Mouse (Mus musculus) ES-E14 (cell line): ENCODE results near the gene Rad51. TPM values are rescaled to one million over a fixed set of nuclear protein-coding genes. Genes with fewer than 3 reads are reported as not detected.

Experiments
- DNase-seq: peaks from one replicate; pipeline ENCODE4 v3.0.0-alpha.2; 2013; ENCODE audit warnings: low read depth, low spot score
- H3K27ac ChIP-seq: 2 replicates; pipeline ENCODE4 v1.5.1; 2012; ENCODE audit warnings: low read depth, mild to moderate bottlenecking, low read length, moderate library complexity, mixed read lengths; ENCODE audit not compliant: poor library complexity, insufficient read depth, severe bottlenecking
- H3K36me3 ChIP-seq: 2 replicates; pipeline ENCODE4 v1.6.1; 2012; ENCODE audit warnings: mild to moderate bottlenecking, low read length, moderate library complexity, mixed read lengths; ENCODE audit not compliant: control insufficient read depth, poor library complexity, insufficient read depth, severe bottlenecking
- H3K4me1 ChIP-seq, 2 experiments: fragments of 150-350 bp in 1 of 2; sonication (generic) in 1 of 2; 2 replicates each; pipeline ENCODE4 v1.6.1; 2012; ENCODE audit warnings: low read length in 2 of 2, mild to moderate bottlenecking in 1 of 2, mixed read lengths in 1 of 2; ENCODE audit not compliant: control insufficient read depth in 2 of 2, insufficient read depth in 2 of 2, poor library complexity in 1 of 2
- H3K4me3 ChIP-seq, 2 experiments: fragments of 150-350 bp in 1 of 2; sonication (generic) in 1 of 2; 2 replicates each; pipeline ENCODE4 v1.5.1; 2012; ENCODE audit warnings: low read length in 2 of 2, low read depth in 1 of 2, mild to moderate bottlenecking in 1 of 2, mixed read lengths in 1 of 2; ENCODE audit not compliant: insufficient read depth in 1 of 2, poor library complexity in 1 of 2, severe bottlenecking in 1 of 2
- H3K9ac ChIP-seq: 2 replicates; pipeline ENCODE4 v1.6.1; 2012; ENCODE audit warnings: low read depth, mild to moderate bottlenecking, low read length, mixed read lengths; ENCODE audit not compliant: poor library complexity, insufficient read depth, severe bottlenecking
- H3K9me3 ChIP-seq: fragments of 150-350 bp; sonication (generic); 2 replicates; pipeline ENCODE4 v1.6.1; 2012; ENCODE audit warnings: low read depth, mild to moderate bottlenecking, low read length; ENCODE audit not compliant: control insufficient read depth, insufficient read depth
- CHD2 ChIP-seq: IDR thresholded peaks from 2 replicates; pipeline ENCODE4 v1.6.1; 2014; ENCODE audit warnings: mild to moderate bottlenecking, low read depth, low read length, inconsistent platforms
- HCFC1 ChIP-seq: IDR thresholded peaks from 2 replicates; pipeline ENCODE4 v1.6.1; 2012; ENCODE audit warnings: low read length, inconsistent platforms, borderline replicate concordance; ENCODE audit not compliant: insufficient read depth
- MAFK ChIP-seq: IDR thresholded peaks from 2 replicates; pipeline ENCODE4 v1.6.1; 2014; ENCODE audit warnings: mild to moderate bottlenecking, low read depth, low read length, inconsistent platforms; ENCODE audit not compliant: insufficient read depth
- ZC3H11A ChIP-seq: IDR thresholded peaks from 2 replicates; pipeline ENCODE4 v1.6.1; 2012; ENCODE audit warnings: low read depth, mild to moderate bottlenecking, inconsistent platforms, low read length, borderline replicate concordance
- ZNF384 ChIP-seq: IDR thresholded peaks from 2 replicates; pipeline ENCODE4 v1.6.1; 2012; ENCODE audit warnings: low read depth, low read length, inconsistent platforms
- in situ Hi-C, 2 experiments: fragments of 600-800 bp; cut with MboI; formaldehyde crosslinking; loops; one replicate each; pipeline ENCODE4 v1.15.1; 2025; ENCODE audit warnings: low sequenced_read_pairs in 2 of 2, inconsistent platforms in 1 of 2; ENCODE audit not compliant: unreplicated experiment in 2 of 2
- total RNA-seq: library from RNA; depleted of rRNA; stranded (reverse); fragments of 300-350 nt; gene quantifications from 2 replicates; pipeline ENCODE4 v1.2.3, GENCODE M21; 2012

The Rad51 gene
- total RNA-seq, 1 experiment = 42.2 TPM

DNA sequence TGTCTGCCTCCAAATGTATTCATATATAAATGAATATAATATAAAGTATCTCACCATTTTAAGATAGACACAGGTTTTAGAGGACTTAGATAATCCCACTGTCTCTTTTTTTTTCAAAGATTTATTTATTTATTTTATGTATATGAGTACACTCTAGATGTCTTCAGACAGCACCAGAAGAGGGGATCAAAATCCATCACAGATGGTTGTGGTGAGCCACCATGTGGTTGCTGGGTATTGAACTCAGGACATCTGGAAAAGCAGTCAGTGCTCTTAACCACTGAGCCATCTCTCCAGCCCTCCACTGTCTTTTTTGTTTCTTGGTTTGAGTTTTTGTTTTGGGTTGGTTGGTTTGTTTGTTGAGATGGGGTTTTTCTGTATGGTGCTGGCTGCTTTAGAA is 45.2 kb downstream of the Rad51 start:
- H3K9ac ChIP-seq = no peak overlapping the region
- TF ChIP-seq CHD2 (no peak), HCFC1 (no peak), ZNF384 (no peak), MAFK (no peak), ZC3H11A (no peak)
- no peak for DNase-seq
- H3K36me3 ChIP-seq = peaks cover 9% of the 10 kb centered on the region; the same call in 1 of the 2 replicates
- H3K4me1 ChIP-seq = peaks cover 4 to 8% of the 10 kb centered on the region in 2 experiments; a peak in 2 of 4 replicates
- H3K9me3 ChIP-seq = no peaks in the 10 kb centered on the region
- in situ Hi-C loops = no loop called here
- H3K4me3 ChIP-seq = no peak overlapping the region
- H3K27ac ChIP-seq = no peak overlapping the region

DNA sequence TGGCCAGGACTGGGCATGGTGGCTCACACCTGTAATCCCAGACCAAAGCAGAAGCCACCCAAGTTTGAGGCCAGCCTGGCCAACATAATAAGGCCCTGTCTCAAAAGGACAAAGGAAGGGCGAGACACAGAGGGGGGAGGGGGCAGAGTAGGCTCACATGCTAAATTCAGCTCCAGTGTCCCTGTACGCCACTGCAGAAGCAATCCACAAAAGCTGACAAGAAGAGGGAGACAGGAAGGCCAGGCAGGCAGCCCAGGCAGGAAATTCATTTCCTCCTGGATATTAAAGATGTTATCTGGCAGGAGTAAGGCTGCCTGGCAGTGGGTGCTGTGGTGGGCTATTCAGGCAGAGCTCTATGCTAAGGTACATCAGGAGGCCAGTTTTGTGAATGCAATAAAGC is 48.7 kb downstream of the Rad51 start:
- H3K27ac ChIP-seq = no peak overlapping the region
- H3K9me3 ChIP-seq = no peaks in the 10 kb centered on the region
- in situ Hi-C loops = no loop called here
- TF ChIP-seq ZNF384 (no peak), HCFC1 (no peak)
- 0 out of 4 replicates have a peak overlapping the region, but pooled peaks of 1 of the 2 experiments have one; percentile 17 for H3K4me3 ChIP-seq
- H3K36me3 ChIP-seq = no peaks in the 10 kb centered on the region
- H3K9ac ChIP-seq = no peak overlapping the region
- no peak for DNase-seq
- H3K4me1 ChIP-seq = peaks cover 5 to 11% of the 10 kb centered on the region in 2 experiments; a peak in 1 of 4 replicates

DNA sequence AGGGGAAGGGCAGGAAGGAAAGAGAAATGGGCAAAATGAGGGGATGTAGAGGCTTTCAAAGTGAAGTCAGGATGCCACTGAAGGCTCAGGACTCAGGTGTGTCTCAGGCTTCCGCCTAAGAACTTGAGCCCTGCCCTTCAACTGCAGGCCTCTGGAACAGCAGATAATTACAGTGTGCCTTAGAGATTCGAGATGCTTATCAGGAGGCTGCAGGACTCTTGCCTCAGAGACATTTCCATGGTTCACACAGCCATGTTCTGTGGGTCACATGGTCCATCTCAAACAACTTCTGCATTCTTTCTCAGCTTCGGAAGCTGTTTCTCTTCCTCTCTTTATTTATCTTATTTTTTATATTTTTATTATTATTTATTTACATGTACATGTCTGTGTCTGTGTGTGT is 50.5 kb downstream of the Rad51 start:
- Histone ChIP-seq H3K9ac (no peak overlapping the region), H3K9me3 (no peaks in the 10 kb centered on the region)
- in situ Hi-C loops = no loop called here

DNA sequence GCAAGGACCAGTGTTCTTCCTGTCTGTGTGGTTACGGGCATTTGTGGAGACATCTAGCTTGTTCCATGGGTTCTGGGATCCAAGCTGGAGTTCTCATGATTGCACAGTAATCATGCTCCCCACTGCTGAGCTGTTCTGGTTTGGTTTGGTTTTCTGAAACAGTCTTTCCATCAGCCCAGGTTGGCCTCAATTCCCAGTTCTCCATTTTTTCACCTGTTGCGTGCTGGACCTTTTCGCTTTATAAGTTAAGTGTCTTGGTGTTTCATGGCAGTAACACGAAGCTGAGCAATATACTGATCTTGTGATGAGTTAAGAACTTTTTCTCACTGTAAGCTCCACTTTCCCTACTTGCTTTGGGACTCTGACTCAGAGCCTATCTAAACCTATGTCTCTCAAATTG is 51.4 kb downstream of the Rad51 start:
- H3K36me3 ChIP-seq = no peaks in the 10 kb centered on the region
- no peak for TF ChIP-seq MAFK
- TF ChIP-seq ZC3H11A = no peak
- no peak for TF ChIP-seq HCFC1
- TF ChIP-seq ZNF384 = no peak
- no peak for TF ChIP-seq CHD2

More for the DNA sequence above, 50.5 kb downstream of the Rad51 start:
- Histone ChIP-seq H3K4me1 (peaks cover 5 to 14% of the 10 kb centered on the region in 2 experiments; a peak in 1 of 4 replicates), H3K27ac (no peak overlapping the region), H3K4me3 (no peak overlapping the region), H3K36me3 (no peaks in the 10 kb centered on the region)
- no peak for DNase-seq
- TF ChIP-seq ZC3H11A (no peak), HCFC1 (no peak), MAFK (no peak), CHD2 (no peak)

DNA sequence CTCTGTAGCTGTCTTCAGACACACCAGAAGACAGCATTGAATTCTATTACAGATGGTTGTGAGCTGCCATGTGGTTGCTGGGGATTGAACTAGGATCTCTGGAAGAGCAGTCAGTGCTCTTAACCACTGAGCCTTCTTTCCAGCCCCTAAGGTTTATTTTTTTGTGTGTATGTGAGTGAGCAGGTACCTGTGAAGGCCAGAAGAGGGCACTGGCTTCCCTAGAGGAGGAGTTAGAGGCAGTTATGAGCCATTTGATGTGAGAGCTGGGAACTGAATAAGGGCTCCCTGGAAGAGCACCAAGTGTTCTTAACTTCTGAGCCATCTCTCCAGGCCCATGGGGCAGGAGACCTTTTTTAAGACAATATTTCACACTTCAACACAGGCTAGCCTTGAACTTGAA is 52.8 kb downstream of the Rad51 start:
- TF ChIP-seq ZNF384 = 0 out of 2 replicates have a peak, but pooled peaks have one; percentile 23
- no peak for TF ChIP-seq HCFC1
- TF ChIP-seq CHD2 = no peak
- in situ Hi-C loops = no loop called here
- H3K9me3 ChIP-seq = no peaks in the 10 kb centered on the region
- no peak overlapping the region for H3K27ac ChIP-seq
- no peak overlapping the region for H3K4me3 ChIP-seq
- H3K4me1 ChIP-seq = peaks cover 5 to 12% of the 10 kb centered on the region in 2 experiments; a peak in 1 of 4 replicates
- no peak for DNase-seq
- H3K36me3 ChIP-seq = no peaks in the 10 kb centered on the region
- H3K9ac ChIP-seq = no peak overlapping the region

More for the DNA sequence above, 51.4 kb downstream of the Rad51 start:
- H3K9me3 ChIP-seq = no peaks in the 10 kb centered on the region
- no peak overlapping the region for H3K4me3 ChIP-seq
- no peak overlapping the region for H3K9ac ChIP-seq
- DNase-seq = no peak
- in situ Hi-C loops = no loop called here
- peaks cover 5 to 14% of the 10 kb centered on the region in 2 experiments; a peak in 1 of 4 replicates for H3K4me1 ChIP-seq
- no peak overlapping the region for H3K27ac ChIP-seq
